Mouse (Mus musculus) MN1 (cell line): ENCODE measurements around the gene Zdhhc7.

ENCODE experiments used
- DNase-seq: peaks from one replicate; pipeline ENCODE4 v3.0.0-alpha.2; 2016; ENCODE audit warnings: low spot score

The Zdhhc7 gene

GRCm38 (mm10) chr8:120067936-120068668 is 33.2 kb downstream of the Zdhhc7 start:
- DNase-seq = peak; percentile 62

DNA sequence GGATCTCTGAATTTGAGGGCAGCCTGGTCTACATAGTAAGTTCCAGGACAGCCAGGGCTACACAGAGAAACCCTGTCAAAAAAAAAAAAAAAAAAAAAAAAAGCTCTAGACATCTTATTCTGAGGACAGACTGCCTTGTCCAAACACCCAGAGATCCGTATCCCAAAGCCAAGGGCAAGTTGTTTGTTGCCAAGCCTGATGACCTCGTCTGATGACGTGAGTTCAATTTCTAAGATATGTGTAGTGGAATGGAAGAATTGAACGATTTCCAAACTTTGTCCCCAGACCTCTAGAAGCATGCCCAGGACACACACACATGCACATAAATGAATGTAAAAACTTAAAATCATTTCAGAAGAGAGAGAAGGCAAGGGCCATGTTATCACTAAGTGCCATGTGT is 35.1 kb downstream of the Zdhhc7 start:
- DNase-seq = no peak

- DNase-seq = no peak
Measured at GRCm38 (mm10) chr8:120065611-120066010, 35.7 kb downstream of the Zdhhc7 start.

GRCm38 (mm10) chr8:120063326-120063725 is 38.0 kb downstream of the Zdhhc7 start:
- no peak for DNase-seq

GRCm38 (mm10) chr8:120062742-120063141 is 38.5 kb downstream of the Zdhhc7 start:
- no peak for DNase-seq

DNA sequence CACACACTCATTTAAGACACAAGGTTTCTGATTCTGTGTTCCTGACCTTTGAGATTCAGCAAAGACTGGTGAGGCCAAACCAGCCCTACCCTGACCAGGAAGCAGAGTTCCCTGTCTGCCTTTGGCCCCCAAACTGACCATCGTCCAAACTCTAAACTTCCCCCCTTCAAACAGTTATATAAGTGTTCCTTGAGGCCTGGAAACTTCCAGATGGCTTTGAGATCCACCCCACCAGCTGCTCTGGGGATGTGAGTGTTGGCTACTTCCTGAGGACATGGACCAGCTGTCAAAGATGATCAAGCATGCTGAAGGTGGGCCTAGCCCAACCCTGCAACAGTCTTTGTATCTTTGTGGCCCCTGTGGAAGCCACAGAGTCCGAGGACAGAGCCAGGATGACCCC is 44.2 kb downstream of the Zdhhc7 start:
- DNase-seq = no peak

DNA sequence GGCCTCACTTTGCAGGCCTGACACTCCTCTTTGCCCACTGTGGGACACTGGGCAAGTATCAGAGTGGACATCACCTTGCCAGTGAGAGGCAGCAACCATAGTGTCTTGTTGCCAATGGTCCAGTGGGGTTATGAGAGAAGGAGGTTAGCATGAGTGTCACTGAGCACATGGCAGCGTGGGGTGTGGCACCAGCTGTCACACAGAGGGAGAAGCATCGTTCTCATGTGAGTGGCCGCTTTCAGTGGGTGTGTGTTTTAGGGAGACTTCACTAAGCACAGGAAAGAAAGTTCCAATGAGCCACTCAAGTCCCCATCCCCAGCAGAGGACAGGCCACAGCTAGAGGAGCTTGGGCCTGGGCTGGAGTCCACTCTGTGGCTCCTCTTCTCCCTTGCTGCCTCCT is 46.4 kb downstream of the Zdhhc7 start:
- no peak for DNase-seq

GRCm38 (mm10) chr8:120052318-120052717 is 49.0 kb downstream of the Zdhhc7 start:
- no peak for DNase-seq

DNA sequence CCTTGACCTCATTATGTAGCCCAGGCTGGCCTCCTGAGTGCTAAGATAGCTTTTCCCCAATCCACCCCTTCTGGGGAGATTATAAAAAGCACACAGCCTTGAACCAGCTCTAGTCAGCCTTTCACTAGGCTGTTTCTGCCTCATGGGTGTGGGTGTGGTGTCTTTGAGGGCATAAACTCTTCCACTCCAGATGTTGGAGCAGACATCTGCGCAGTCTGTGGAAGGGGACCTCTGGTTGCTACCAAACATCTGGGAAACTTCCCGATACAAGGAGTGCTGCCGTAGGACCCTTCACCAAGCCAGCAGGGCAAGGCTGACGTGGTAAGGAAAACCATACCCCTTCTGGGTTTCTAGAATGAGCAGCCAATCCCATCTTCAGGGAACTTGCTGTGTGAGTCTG is 49.4 kb downstream of the Zdhhc7 start:
- DNase-seq = no peak

- DNase-seq = no peak
Measured at GRCm38 (mm10) chr8:120051006-120051405, 50.3 kb downstream of the Zdhhc7 start.

DNA sequence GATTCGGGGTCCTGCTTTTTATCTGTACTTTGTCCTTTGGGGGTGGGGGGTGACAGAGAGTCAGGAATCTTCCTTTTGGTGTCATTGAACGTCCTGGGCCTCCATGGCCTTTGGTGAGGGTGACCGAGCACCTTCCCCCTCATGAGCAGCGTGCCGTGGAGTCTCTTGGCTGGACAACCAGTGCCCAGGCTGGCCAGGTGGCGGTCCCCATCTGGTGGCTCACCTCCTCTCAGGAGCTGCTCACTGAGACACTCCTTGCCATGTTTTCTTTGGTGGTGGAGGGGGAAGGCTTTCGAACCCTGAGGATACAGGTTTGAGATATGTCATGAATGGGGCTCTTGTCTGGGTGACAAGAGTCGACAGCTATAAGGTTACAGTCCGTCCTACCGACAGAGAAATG is 50.9 kb downstream of the Zdhhc7 start:
- no peak for DNase-seq

DNA sequence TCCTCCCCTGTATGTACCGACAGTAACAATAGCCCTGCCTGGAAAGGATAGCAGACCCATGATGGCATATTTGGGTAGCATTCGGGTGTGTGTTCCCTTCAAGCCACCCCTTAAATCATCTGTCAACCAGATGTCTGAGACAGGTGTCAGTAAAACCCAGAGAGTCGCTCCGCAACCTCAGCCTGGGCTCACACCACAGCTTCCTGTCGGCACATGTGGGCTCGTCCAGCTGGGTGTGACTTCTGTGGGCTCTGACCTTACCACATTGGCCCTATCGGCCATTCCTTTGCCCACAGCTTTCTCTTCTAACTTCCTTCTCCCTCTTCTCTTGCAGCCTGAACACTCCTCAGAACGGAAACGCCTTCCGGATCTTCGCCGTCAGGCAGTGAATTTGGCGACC is 51.3 kb downstream of the Zdhhc7 start:
- no peak for DNase-seq

DNA sequence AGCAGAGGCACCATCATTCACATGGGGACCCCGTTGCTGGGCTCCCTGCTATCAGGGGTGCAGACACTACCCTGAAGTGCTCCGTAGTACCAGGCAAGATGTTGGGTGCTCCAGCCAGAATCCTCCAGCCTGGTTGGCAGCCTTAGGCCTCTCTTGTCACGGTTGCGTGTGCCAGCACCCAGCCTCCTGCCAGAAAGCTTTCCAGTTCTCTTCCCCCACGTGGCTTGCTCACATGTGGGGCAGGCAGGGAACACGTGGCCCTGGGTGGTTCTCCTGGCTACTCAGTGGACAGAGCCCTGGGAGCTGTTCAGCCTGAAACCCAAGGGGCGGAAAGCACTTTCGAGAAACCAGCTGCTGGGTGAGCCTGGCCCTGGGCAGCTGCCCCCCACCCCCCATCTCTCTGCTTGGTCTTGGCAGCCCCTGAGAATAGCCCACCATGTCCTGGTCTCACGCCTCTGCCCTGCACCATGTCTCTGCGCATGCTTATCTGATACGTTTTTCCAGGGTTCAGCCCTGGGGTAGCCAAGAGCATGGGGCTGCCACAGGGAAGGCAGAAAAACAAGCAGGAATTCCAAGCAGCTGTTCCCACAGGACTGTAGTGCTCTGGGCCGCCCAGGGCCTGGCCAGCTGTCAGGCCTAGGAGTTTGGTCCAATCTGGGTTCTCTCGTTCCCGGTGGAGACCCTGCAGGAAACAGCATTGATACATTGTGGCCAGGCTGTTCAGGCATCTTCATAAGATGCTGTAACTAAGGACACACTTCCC is 54.8 kb downstream of the Zdhhc7 start:
- peak; percentile 63 for DNase-seq

GRCm38 (mm10) chr8:120045471-120045870 is 55.8 kb downstream of the Zdhhc7 start:
- no peak for DNase-seq

DNA sequence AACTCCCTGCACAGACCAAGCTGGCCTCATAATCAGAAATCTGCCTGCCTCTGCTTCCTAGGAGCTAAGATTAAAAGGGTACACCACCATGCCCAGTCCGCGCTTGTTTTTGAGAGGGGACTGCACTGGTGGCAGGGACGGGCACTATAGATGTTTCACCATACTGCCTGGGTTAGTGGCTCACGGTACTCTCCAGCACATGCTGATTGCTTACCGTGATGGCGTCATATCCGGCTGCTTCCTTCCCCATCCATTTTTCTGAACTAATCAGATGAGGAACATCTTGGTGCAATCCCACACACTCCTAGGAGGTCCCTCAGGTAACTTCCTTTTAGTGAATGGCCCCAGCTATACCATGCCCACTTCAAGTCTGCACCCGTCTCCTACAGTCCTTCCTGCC is 56.4 kb downstream of the Zdhhc7 start:
- DNase-seq = no peak

DNA sequence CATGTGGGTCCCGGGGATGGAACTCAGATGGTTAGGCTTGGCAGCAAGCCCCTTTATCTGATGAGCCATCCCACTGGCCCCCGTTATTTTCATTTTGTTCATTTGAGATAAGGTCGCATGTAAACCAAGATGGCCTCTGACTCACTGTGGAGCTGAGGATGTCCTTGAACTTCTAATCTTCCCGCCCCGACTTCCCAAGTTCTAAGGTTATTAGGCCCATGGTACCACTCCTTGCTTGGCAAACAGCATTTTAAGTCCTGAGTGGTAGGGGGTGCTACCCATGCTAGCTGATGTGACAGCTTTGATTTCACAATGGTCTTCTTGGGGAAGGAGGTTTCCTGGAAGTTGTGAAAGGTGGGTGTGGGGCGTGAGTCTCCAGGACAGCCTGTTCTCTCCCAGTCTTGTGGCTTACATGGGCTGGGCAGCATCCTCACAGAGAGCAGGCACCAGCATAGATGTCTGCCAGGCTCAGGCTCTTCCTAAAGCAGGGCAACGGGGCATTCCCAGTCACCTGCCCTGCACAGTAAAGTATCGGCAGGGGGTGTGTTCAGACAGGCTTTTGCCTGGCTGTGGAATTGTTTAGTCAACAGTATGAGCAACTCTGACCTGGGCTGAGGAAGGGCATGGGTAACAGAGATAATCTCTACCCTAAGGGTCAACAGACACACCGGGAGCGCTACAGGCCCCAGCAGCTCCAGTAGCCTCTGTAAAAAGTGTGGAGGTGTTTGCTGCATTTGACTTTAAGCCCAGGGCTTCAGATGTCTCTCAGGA is 58.6 kb downstream of the Zdhhc7 start:
- DNase-seq = no peak

DNA sequence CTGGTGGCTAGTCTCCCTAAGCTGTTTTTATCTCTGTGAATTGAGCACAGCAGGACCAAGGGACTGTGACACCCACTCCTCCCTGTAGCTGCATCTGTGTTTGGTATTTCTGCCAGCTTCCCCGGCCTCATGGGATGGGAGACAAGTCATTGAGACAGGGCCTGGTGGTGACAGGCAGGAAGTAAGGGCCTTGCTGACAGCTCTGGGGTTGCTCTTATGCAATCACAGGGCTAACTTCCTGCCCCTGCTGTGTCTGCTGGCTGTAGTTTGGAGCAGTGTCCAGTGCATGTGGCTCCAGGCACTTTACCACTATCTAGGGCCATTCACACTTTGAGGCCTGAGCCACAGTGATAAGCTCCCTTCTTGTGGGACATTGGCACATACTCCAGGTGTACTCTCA is 60.4 kb downstream of the Zdhhc7 start:
- DNase-seq = no peak

DNA sequence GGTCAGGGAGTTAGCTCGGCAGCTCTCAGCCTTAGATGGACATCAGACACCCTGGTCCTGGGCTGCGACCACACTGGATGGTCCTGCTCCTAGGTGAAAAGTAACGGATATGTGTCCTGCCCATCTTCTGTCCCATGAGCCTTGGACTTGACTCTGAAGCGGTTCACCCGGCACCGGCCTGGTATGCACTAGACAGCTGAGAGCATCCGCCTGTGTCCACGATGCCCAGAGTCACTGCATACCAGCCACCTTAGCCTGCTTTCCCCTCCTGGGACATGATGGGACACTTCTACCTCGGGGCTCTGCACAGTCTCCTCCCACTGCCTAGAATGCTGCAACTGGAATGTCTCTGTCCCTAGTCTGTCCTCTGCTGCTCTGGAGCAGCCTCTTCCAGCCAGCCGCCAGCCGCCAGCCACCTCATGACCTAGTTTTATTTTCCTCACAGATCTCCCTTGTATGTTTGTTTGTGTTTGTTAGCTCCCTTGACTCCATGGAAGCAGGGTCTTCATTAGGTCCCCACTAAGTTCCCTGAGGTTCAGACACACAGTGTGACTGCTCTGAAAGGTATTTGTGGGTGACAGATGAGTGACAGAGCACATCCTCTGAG is 61.9 kb downstream of the Zdhhc7 start:
- no peak for DNase-seq

DNA sequence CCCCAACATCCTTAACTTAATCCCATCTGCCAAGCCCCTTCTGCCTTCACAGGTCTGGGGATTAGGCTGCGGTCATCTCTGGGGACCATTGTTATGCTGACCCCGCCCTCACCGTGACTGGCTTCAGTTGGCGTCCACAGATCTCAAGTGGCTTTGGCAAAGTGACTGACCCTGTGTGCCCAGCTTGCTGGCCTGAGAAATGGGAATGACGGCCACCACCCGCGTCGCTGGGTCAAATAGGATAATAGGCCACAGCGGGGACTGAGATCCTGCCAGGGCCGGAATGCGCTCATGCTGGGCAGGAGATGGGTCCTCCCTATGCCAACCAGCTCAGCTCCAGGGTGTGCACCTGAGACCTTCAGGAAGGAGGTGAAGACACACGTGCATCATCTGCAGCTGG is 62.5 kb downstream of the Zdhhc7 start:
- DNase-seq = no peak

GRCm38 (mm10) chr8:120037611-120038010 is 63.7 kb downstream of the Zdhhc7 start:
- DNase-seq = peak; percentile 68

GRCm38 (mm10) chr8:120037199-120037598 is 64.1 kb downstream of the Zdhhc7 start:
- peak; percentile 93 for DNase-seq

DNA sequence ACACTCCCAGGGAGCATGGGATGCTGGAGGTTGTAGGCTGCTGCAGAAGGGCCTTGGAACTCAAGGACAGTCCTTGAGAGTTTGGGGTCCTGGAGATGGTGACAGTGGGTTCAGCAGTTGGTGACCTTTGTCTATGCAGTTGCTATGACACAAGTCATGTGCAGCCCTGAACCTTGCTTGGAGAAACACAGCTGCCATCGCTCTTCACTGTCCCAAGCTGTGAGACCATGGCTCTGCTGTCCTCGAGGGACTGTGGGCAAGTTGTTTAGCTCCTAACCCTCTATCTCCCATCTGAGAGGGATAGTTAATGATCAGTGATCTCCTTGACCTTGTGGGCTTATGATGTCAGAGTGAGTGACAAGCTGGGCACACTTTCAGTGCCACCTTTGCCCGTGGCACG is 64.7 kb downstream of the Zdhhc7 start:
- DNase-seq = no peak
